Mouse (Mus musculus) cortical plate, adult 2 months (tissue): ENCODE results near the gene Kifc1.

Source experiments
- CTCF ChIP-seq: fragments of 200-500 bp; IDR thresholded peaks from 2 replicates; pipeline ENCODE4 v1.5.1; 2011; ENCODE audit warnings: mild to moderate bottlenecking, control low read depth, low read length; ENCODE audit not compliant: insufficient read depth; ENCODE audit errors: extremely low read depth
- POLR2A ChIP-seq: fragments of 200-500 bp; IDR thresholded peaks from 2 replicates; pipeline ENCODE4 v1.6.1; 2011; ENCODE audit warnings: mild to moderate bottlenecking, low read length, control low read depth; ENCODE audit not compliant: insufficient read depth; ENCODE audit errors: extremely low read depth

- TF ChIP-seq CTCF (no peak), POLR2A (no peak)
These were observed 35.1 kb upstream of the Kifc1 start for GRCm38 (mm10) chr17:33925406-33926116.
